Comparison of ENCODE assay signal across 8 mouse cellular contexts in the genomic region with DNA sequence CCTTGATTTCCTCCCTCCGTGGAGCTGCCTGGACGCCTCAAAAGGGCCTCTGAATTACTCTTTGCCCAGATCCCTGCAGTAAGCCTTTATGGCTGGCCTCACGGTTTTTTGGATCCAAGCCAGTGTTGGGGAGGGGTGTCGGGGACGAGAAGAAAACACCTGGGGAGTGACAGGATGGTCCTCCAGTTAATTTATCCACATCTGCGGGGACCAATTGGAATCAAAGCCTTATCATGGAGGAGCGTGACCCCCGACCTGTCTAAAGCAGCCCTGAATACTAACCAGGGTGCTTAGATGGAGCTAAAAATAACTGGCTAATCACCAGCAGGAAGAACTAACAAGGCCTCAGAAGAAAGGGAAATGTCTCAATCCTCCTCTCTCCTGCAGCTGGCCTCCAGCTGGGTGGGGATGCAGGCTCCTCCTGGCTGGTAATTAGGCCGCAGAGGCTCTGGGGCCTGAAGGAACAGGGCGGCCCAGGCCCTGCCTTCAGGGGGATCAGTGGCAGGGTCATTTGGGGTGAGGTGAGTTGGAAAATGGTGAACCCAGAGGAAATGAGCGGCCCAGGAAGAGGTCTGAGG.
DNase-seq lines count a peak whose midpoint lies in the region; ATAC-seq and TF ChIP-seq lines count a peak whose summit lies in the region.

No protein-coding gene starts in this region.

- peaks cover 38% of the 10 kb centered on the region for H3K4me1 ChIP-seq in embryonic facial prominence, embryonic 15.5 days
- H3K4me1 ChIP-seq in heart, postnatal 0 days (ENCODE audit: control insufficient read depth, insufficient read depth), result peaks cover 59% of the 10 kb centered on the region
- peaks cover 40% of the 10 kb centered on the region for H3K4me1 ChIP-seq in limb, embryonic 14.5 days (ENCODE audit: control insufficient read depth, insufficient read depth, low read length)
- peaks cover 41% of the 10 kb centered on the region for H3K4me1 ChIP-seq in neural tube, embryonic 13.5 days (replicated peaks)

- ATAC-seq in cerebellum, adult (ENCODE audit: insufficient number of reproducible peaks, low FRiP score, low TSS enrichment), result no peak
- ATAC-seq in embryonic facial prominence, embryonic 15.5 days (ENCODE audit: insufficient number of reproducible peaks, low FRiP score, low TSS enrichment, low read depth), result no peak
- ATAC-seq in heart, postnatal 0 days (ENCODE audit: insufficient read depth, low read depth), result peak; percentile 34; the same call in 1 of the 2 replicates
- ATAC-seq in limb, embryonic 14.5 days (ENCODE audit: low FRiP score, low read depth), result no peak; the same call in 1 of the 2 replicates
- ATAC-seq in neural tube, embryonic 13.5 days (ENCODE audit: low read depth), result no peak

- no peaks in the 10 kb centered on the region for H3K27me3 ChIP-seq in embryonic facial prominence, embryonic 15.5 days
- H3K27me3 ChIP-seq in heart, postnatal 0 days (ENCODE audit: control insufficient read depth, insufficient read depth, low read length), result no peaks in the 10 kb centered on the region
- H3K27me3 ChIP-seq in limb, embryonic 14.5 days (ENCODE audit: control insufficient read depth, insufficient read depth, low read length), result no peaks in the 10 kb centered on the region
- H3K27me3 ChIP-seq in neural tube, embryonic 13.5 days, result no peaks in the 10 kb centered on the region

- 14% methylated on average over 11 of the region's 11 CpGs for WGBS in embryonic facial prominence, embryonic 15.5 days
- WGBS in heart, postnatal 0 days, result 13% methylated on average over 11 of the region's 11 CpGs
- 6% methylated on average over 11 of the region's 11 CpGs for WGBS in limb, embryonic 14.5 days
- WGBS in neural tube, embryonic 13.5 days, result 14% methylated on average over 11 of the region's 11 CpGs

- H3K27ac ChIP-seq in embryonic facial prominence, embryonic 15.5 days (replicated peaks), result 0 out of 2 replicates have a peak overlapping the region, but pooled peaks have one; percentile 36
- peak overlapping the region; percentile 73 for H3K27ac ChIP-seq in heart, postnatal 0 days (ENCODE audit: low read depth)
- H3K27ac ChIP-seq in limb, embryonic 14.5 days (replicated peaks; ENCODE audit: low read depth, low read length), result peak overlapping the region; percentile 21; the same call in 1 of the 2 replicates
- H3K27ac ChIP-seq in neural tube, embryonic 13.5 days (replicated peaks), result peak overlapping the region; percentile 70

- H3K4me3 ChIP-seq in embryonic facial prominence, embryonic 15.5 days (replicated peaks), result no peak overlapping the region
- H3K4me3 ChIP-seq in heart, postnatal 0 days (ENCODE audit: low read depth, low read length), result no peak overlapping the region
- no peak overlapping the region for H3K4me3 ChIP-seq in limb, embryonic 14.5 days (replicated peaks; ENCODE audit: low read length)
- H3K4me3 ChIP-seq in neural tube, embryonic 13.5 days, result no peak overlapping the region

- H3K36me3 ChIP-seq in embryonic facial prominence, embryonic 15.5 days, result no peaks in the 10 kb centered on the region
- no peaks in the 10 kb centered on the region for H3K36me3 ChIP-seq in heart, postnatal 0 days (replicated peaks; ENCODE audit: control insufficient read depth, insufficient read depth, low read length)
- no peaks in the 10 kb centered on the region for H3K36me3 ChIP-seq in limb, embryonic 14.5 days (ENCODE audit: control insufficient read depth, insufficient read depth, low read length)
- no peaks in the 10 kb centered on the region for H3K36me3 ChIP-seq in neural tube, embryonic 13.5 days

- TF ChIP-seq EP300 in heart, postnatal 0 days (IDR thresholded peaks at IDR 0.05; ENCODE audit: low read depth), result peak; percentile 39; the same call in 1 of the 2 replicates

- no peak overlapping the region for H3K4me2 ChIP-seq in embryonic facial prominence, embryonic 15.5 days (replicated peaks)
- H3K4me2 ChIP-seq in heart, postnatal 0 days (ENCODE audit: low read depth, low read length), result peak overlapping the region; percentile 18; the same call in 1 of the 2 replicates
- peak overlapping the region; percentile 16 for H3K4me2 ChIP-seq in limb, embryonic 14.5 days (replicated peaks; ENCODE audit: low read depth, low read length, severe bottlenecking)
- no peak overlapping the region for H3K4me2 ChIP-seq in neural tube, embryonic 13.5 days

- DNase-seq in cerebellum, postnatal 10 days, result peak; percentile 68 to 71
- DNase-seq in heart, postnatal 0 days (ENCODE audit: low spot score), result peak; percentile 76
- peak; percentile 49 for DNase-seq in limb, embryonic 14.5 days (ENCODE audit: low spot score)
- no peak for DNase-seq in frontal cortex, adult 2 months (ENCODE audit: extremely low spot score in 1 of 2, low spot score in 1 of 2)
- DNase-seq in left cerebral cortex, postnatal 36 days (ENCODE audit: low spot score in 2 of 2), result no peak

- no peak for TF ChIP-seq POLR2A in limb, embryonic 14.5 days (IDR thresholded peaks at IDR 0.05; ENCODE audit: borderline replicate concordance, extremely low read depth, insufficient read depth, insufficient read length)

- H3K9me3 ChIP-seq in embryonic facial prominence, embryonic 15.5 days (replicated peaks), result no peaks in the 10 kb centered on the region
- no peaks in the 10 kb centered on the region for H3K9me3 ChIP-seq in heart, postnatal 0 days (replicated peaks; ENCODE audit: control insufficient read depth, low read length)
- no peaks in the 10 kb centered on the region for H3K9me3 ChIP-seq in limb, embryonic 14.5 days (ENCODE audit: control insufficient read depth, low read length)
- H3K9me3 ChIP-seq in neural tube, embryonic 13.5 days, result no peaks in the 10 kb centered on the region

- no peak for TF ChIP-seq CTCF in heart, postnatal 0 days (IDR thresholded peaks at IDR 0.05; ENCODE audit: low read depth)

- intact Hi-C loops in left cerebral cortex, postnatal 36 days (cut with DNase I), result no loop called here

- H3K9ac ChIP-seq in embryonic facial prominence, embryonic 15.5 days, result no peak overlapping the region
- no peak overlapping the region for H3K9ac ChIP-seq in heart, postnatal 0 days (replicated peaks; ENCODE audit: low read depth, low read length)
- H3K9ac ChIP-seq in limb, embryonic 14.5 days (ENCODE audit: low read depth, low read length, severe bottlenecking), result peak overlapping the region; percentile 25; the same call in 1 of the 2 replicates
- H3K9ac ChIP-seq in neural tube, embryonic 13.5 days, result peak overlapping the region; percentile 38; the same call in 1 of the 2 replicates

Comparison
In these comparisons a context has a peak if more than half of its experiments do, and no peak if none do; other contexts are left out.
1. DNase-seq: peak in cerebellum, postnatal 10 days (2 of 2), heart, postnatal 0 days (single experiment) and limb, embryonic 14.5 days (single experiment); none in frontal cortex, adult 2 months (0 of 2) and left cerebral cortex, postnatal 36 days (0 of 2).
2. H3K27ac ChIP-seq: peak in every context shown above with its lines; median percentile 73 in heart, postnatal 0 days; 70 in neural tube, embryonic 13.5 days; 36 in embryonic facial prominence, embryonic 15.5 days; 21 in limb, embryonic 14.5 days.
3. H3K4me2 ChIP-seq: peak in heart, postnatal 0 days (single experiment) and limb, embryonic 14.5 days (single experiment); none in embryonic facial prominence, embryonic 15.5 days (single experiment) and neural tube, embryonic 13.5 days (single experiment).
4. H3K9ac ChIP-seq: peak in limb, embryonic 14.5 days (single experiment) and neural tube, embryonic 13.5 days (single experiment); none in embryonic facial prominence, embryonic 15.5 days (single experiment) and heart, postnatal 0 days (single experiment).